Mouse (Mus musculus) stomach, postnatal 0 days (tissue): ENCODE data around the gene Tfg. TPM values are rescaled to one million over a fixed set of nuclear protein-coding genes. Genes with fewer than 3 reads are reported as not detected.

Source experiments
- ATAC-seq: fragments of 200-750 bp; cut with Nextera tagmentation; 2 replicates; pipeline ENCODE4 v1.8.0; 2017; ENCODE audit not compliant: low FRiP score, low TSS enrichment
- DNase-seq: peaks from one replicate; pipeline ENCODE4 v3.0.0-alpha.2; 2016; ENCODE audit warnings: low spot score
- H3K27ac ChIP-seq: fragments of 300-500 bp; sonication (generic); replicated peaks from 2 replicates; pipeline ENCODE4 v1.5.1; 2014; ENCODE audit warnings: mild to moderate bottlenecking, control low read depth
- H3K27me3 ChIP-seq: fragments of 300-500 bp; sonication (generic); 2 replicates; pipeline ENCODE4 v1.6.1; 2014; ENCODE audit warnings: low read length; ENCODE audit not compliant: control insufficient read depth, insufficient read depth
- H3K36me3 ChIP-seq: fragments of 300-500 bp; sonication (generic); 2 replicates; pipeline ENCODE4 v1.6.1; 2014; ENCODE audit warnings: low read length, mixed read lengths; ENCODE audit not compliant: control insufficient read depth, insufficient read depth
- H3K4me1 ChIP-seq: fragments of 300-500 bp; sonication (generic); replicated peaks from 2 replicates; pipeline ENCODE4 v1.6.1; 2014; ENCODE audit warnings: antibody characterized with exemption; ENCODE audit not compliant: control insufficient read depth, insufficient read depth
- H3K4me2 ChIP-seq: fragments of 300-500 bp; sonication (generic); replicated peaks from 2 replicates; pipeline ENCODE4 v1.6.1; 2014; ENCODE audit warnings: low read depth, mild to moderate bottlenecking, control low read depth, moderate library complexity
- H3K4me3 ChIP-seq: fragments of 300-500 bp; sonication (generic); 2 replicates; pipeline ENCODE4 v1.5.1; 2014; ENCODE audit warnings: low read depth, low read length, control low read depth
- H3K9ac ChIP-seq: fragments of 300-500 bp; sonication (generic); 2 replicates; pipeline ENCODE4 v1.6.1; 2014; ENCODE audit warnings: mild to moderate bottlenecking, low read length, control low read depth, mixed read lengths
- H3K9me3 ChIP-seq: fragments of 300-500 bp; sonication (generic); 2 replicates; pipeline ENCODE4 v1.6.1; 2016; ENCODE audit warnings: low read length; ENCODE audit not compliant: control insufficient read depth
- CTCF ChIP-seq: IDR thresholded peaks from 2 replicates; pipeline ENCODE4 v1.5.1; 2016; ENCODE audit warnings: antibody characterized with exemption, low read depth, mild to moderate bottlenecking, moderate library complexity
- EP300 ChIP-seq: optimal IDR thresholded peaks from 2 replicates; pipeline ENCODE3; 2016; ENCODE audit warnings: antibody characterized with exemption
- WGBS: fragments of 180-500 bp; shearing (Covaris S2); extraction: QIAGEN DNeasy Blood & Tissue Kit; methylation state at CpG from one replicate; pipeline ENCODE4 v1.1.7; 2014; 5-methylcytosine and 5-hydroxymethylcytosine counted together
- polyA plus RNA-seq: library from polyadenylated mRNA; unstranded; fragments of >200 nt; fragmentation: Nextera tagmentation; extraction: Ambion mirVana; gene quantifications from 2 replicates; pipeline ENCODE4 v1.2.1, GENCODE M21; 2015

Tfg gene
- polyA plus RNA-seq, 1 experiment from 2014 or later, result 115 TPM

DNA sequence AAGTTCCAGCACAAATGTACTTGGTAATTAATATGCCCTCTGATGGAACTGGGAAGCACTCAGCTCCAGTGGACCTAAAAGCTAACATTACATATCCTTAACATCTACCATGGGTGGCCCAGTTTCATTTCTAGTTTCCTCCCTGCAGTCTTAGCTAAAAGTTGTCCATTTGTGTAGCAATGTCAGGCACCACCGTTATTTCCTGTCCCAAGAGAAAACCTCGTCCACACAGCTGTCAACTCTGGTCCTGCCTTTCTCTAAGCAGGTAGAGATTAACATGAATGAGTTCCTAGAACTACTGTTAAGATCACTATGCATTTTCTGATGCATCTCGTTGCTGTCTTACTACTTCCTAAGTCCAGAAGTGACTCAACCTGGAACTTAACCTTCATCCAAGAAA lies 1.6 kb downstream of the Tfg start:
- WGBS, result 37% methylated on average over 3 of the region's 3 CpGs
- TF ChIP-seq EP300, result no peak
- no peak for TF ChIP-seq CTCF
- Histone ChIP-seq H3K4me1 (no peaks in the 10 kb centered on the region), H3K27ac (no peak overlapping the region), H3K4me3 (peak overlapping the region; percentile 72), H3K9me3 (no peaks in the 10 kb centered on the region), H3K36me3 (peaks cover 3% of the 10 kb centered on the region; the same call in 1 of the 2 replicates), H3K4me2 (peak overlapping the region; percentile 68; the same call in 1 of the 2 replicates), H3K9ac (no peak overlapping the region), H3K27me3 (no peaks in the 10 kb centered on the region)
- ATAC-seq, result no peak
- DNase-seq, result no peak

GRCm38 (mm10) chr16:56710071-56710470 lies 7.2 kb downstream of the Tfg start:
- no peak for ATAC-seq
- no peaks in the 10 kb centered on the region for H3K4me1 ChIP-seq
- no peak for DNase-seq
- no peak overlapping the region for H3K4me3 ChIP-seq
- no peak overlapping the region for H3K4me2 ChIP-seq
- no peak overlapping the region for H3K27ac ChIP-seq
- no peak overlapping the region for H3K9ac ChIP-seq
- TF ChIP-seq CTCF (no peak), EP300 (no peak)
- H3K27me3 ChIP-seq, result no peaks in the 10 kb centered on the region
- H3K9me3 ChIP-seq, result no peaks in the 10 kb centered on the region
- H3K36me3 ChIP-seq, result peaks cover 14% of the 10 kb centered on the region; the same call in 1 of the 2 replicates
- 73% methylated on average over 3 of the region's 3 CpGs for WGBS

GRCm38 (mm10) chr16:56705731-56706130 lies 11.5 kb downstream of the Tfg start:
- ATAC-seq (no peak), DNase-seq (no peak)
- no peaks in the 10 kb centered on the region for H3K9me3 ChIP-seq
- H3K9ac ChIP-seq, result no peak overlapping the region
- TF ChIP-seq EP300 (no peak), CTCF (peak; percentile 55)
- no peak overlapping the region for H3K4me2 ChIP-seq
- H3K4me1 ChIP-seq, result no peaks in the 10 kb centered on the region
- 67% methylated on average over 3 of the region's 3 CpGs for WGBS
- no peak overlapping the region for H3K27ac ChIP-seq
- H3K27me3 ChIP-seq, result no peaks in the 10 kb centered on the region
- H3K36me3 ChIP-seq, result peaks cover 17% of the 10 kb centered on the region
- H3K4me3 ChIP-seq, result no peak overlapping the region

- DNase-seq, result no peak
- Histone ChIP-seq H3K9me3 (no peaks in the 10 kb centered on the region), H3K4me2 (no peak overlapping the region), H3K27ac (no peak overlapping the region), H3K36me3 (peaks cover 10% of the 10 kb centered on the region), H3K27me3 (no peaks in the 10 kb centered on the region), H3K4me3 (no peak overlapping the region), H3K9ac (no peak overlapping the region), H3K4me1 (no peaks in the 10 kb centered on the region)
- 86% methylated on average over 3 of the region's 3 CpGs for WGBS
- no peak for ATAC-seq
- TF ChIP-seq CTCF (no peak), EP300 (no peak)
These were observed 16.4 kb downstream of the Tfg start for GRCm38 (mm10) chr16:56700898-56701297.

- H3K4me2 ChIP-seq, result no peak overlapping the region
- 71% methylated on average over 2 of the region's 2 CpGs for WGBS
These were observed 20.8 kb downstream of the Tfg start for GRCm38 (mm10) chr16:56696448-56696847.

GRCm38 (mm10) chr16:56690715-56691114 lies 26.5 kb downstream of the Tfg start:
- Histone ChIP-seq H3K27me3 (no peaks in the 10 kb centered on the region), H3K4me2 (no peak overlapping the region), H3K4me1 (no peaks in the 10 kb centered on the region), H3K4me3 (no peak overlapping the region), H3K9ac (no peak overlapping the region), H3K27ac (no peak overlapping the region), H3K36me3 (peaks cover 14% of the 10 kb centered on the region), H3K9me3 (no peaks in the 10 kb centered on the region)
- no peak for DNase-seq
- no peak for ATAC-seq
- 84% methylated on average over 7 of the region's 7 CpGs for WGBS
- TF ChIP-seq CTCF (no peak), EP300 (no peak)

More at GRCm38 (mm10) chr16:56696448-56696847, 20.8 kb downstream of the Tfg start:
- no peak for DNase-seq
- no peaks in the 10 kb centered on the region for H3K27me3 ChIP-seq
- H3K9me3 ChIP-seq, result no peaks in the 10 kb centered on the region
- no peak for ATAC-seq
- H3K9ac ChIP-seq, result no peak overlapping the region
- peaks cover 10% of the 10 kb centered on the region for H3K36me3 ChIP-seq
- no peak overlapping the region for H3K4me3 ChIP-seq
- H3K4me1 ChIP-seq, result no peaks in the 10 kb centered on the region
- no peak overlapping the region for H3K27ac ChIP-seq
- TF ChIP-seq CTCF (no peak), EP300 (no peak)
